Mouse (Mus musculus): ENCODE results near the gene Mgat4b. TPM values are rescaled to one million over a fixed set of nuclear protein-coding genes. Genes with fewer than 3 reads are reported as not detected.

The Mgat4b gene
- polyA plus RNA-seq, 1 experiment from 2014 or later: 24.2 TPM

GRCm38 (mm10) chr11:50243926-50244325 is 33.2 kb downstream of the Mgat4b start:
- Histone ChIP-seq H3K9ac (ENCODE audit: low read length) (no peak overlapping the region), H3K4me1 (replicated peaks; ENCODE audit: control insufficient read depth, insufficient read depth, low read length) (no peaks in the 10 kb centered on the region), H3K4me3 (ENCODE audit: low read depth, low read length) (no peak overlapping the region), H3K36me3 (ENCODE audit: control insufficient read depth, insufficient read depth, low read length) (no peaks in the 10 kb centered on the region), H3K9me3 (ENCODE audit: control insufficient read depth, low read length) (no peaks in the 10 kb centered on the region), H3K27me3 (ENCODE audit: control insufficient read depth, insufficient read depth, low read length) (0 out of 2 replicates have a peak, but pooled peaks cover 2% of the 10 kb centered on the region), H3K27ac (ENCODE audit: low read depth, low read length) (no peak overlapping the region), H3K4me2 (ENCODE audit: low read depth, low read length, severe bottlenecking) (no peak overlapping the region)
- ATAC-seq (replicated peaks; ENCODE audit: low FRiP score) (no peak), DNase-seq (ENCODE audit: low spot score) (no peak)
- WGBS: 85% methylated on average over 6 of the region's 6 CpGs

- 73% methylated on average over 5 of the region's 5 CpGs for WGBS
These were observed 34.6 kb downstream of the Mgat4b start for GRCm38 (mm10) chr11:50245269-50245668.

GRCm38 (mm10) chr11:50248473-50249171 is 37.9 kb downstream of the Mgat4b start:
- no peak for ATAC-seq (replicated peaks; ENCODE audit: low FRiP score)
- 81% methylated on average over 7 of the region's 7 CpGs for WGBS

More at GRCm38 (mm10) chr11:50245269-50245668, 34.6 kb downstream of the Mgat4b start:
- H3K36me3 ChIP-seq (ENCODE audit: control insufficient read depth, insufficient read depth, low read length): no peaks in the 10 kb centered on the region
- no peaks in the 10 kb centered on the region for H3K9me3 ChIP-seq (ENCODE audit: control insufficient read depth, low read length)
- ATAC-seq (replicated peaks; ENCODE audit: low FRiP score) (no peak), DNase-seq (ENCODE audit: low spot score) (no peak)
- H3K4me3 ChIP-seq (ENCODE audit: low read depth, low read length): no peak overlapping the region
- no peak overlapping the region for H3K27ac ChIP-seq (ENCODE audit: low read depth, low read length)
- H3K9ac ChIP-seq (ENCODE audit: low read length): no peak overlapping the region
- H3K4me2 ChIP-seq (ENCODE audit: low read depth, low read length, severe bottlenecking): no peak overlapping the region
- H3K4me1 ChIP-seq (replicated peaks; ENCODE audit: control insufficient read depth, insufficient read depth, low read length): no peaks in the 10 kb centered on the region
- no peaks in the 10 kb centered on the region for H3K27me3 ChIP-seq (ENCODE audit: control insufficient read depth, insufficient read depth, low read length)

GRCm38 (mm10) chr11:50252166-50252565 is 41.5 kb downstream of the Mgat4b start:
- no peak for ATAC-seq (replicated peaks; ENCODE audit: low FRiP score)
- peaks cover 2% of the 10 kb centered on the region; the same call in 1 of the 2 replicates for H3K36me3 ChIP-seq (ENCODE audit: control insufficient read depth, insufficient read depth, low read length)
- no peaks in the 10 kb centered on the region for H3K27me3 ChIP-seq (ENCODE audit: control insufficient read depth, insufficient read depth, low read length)
- H3K9ac ChIP-seq (ENCODE audit: low read length): no peak overlapping the region
- 71% methylated on average over 3 of the region's 3 CpGs for WGBS
- no peak for DNase-seq (ENCODE audit: low spot score)
- no peak overlapping the region for H3K4me3 ChIP-seq (ENCODE audit: low read depth, low read length)
- H3K4me2 ChIP-seq (ENCODE audit: low read depth, low read length, severe bottlenecking): no peak overlapping the region
- no peaks in the 10 kb centered on the region for H3K4me1 ChIP-seq (replicated peaks; ENCODE audit: control insufficient read depth, insufficient read depth, low read length)
- H3K9me3 ChIP-seq (ENCODE audit: control insufficient read depth, low read length): no peaks in the 10 kb centered on the region
- no peak overlapping the region for H3K27ac ChIP-seq (ENCODE audit: low read depth, low read length)

More at GRCm38 (mm10) chr11:50248473-50249171, 37.9 kb downstream of the Mgat4b start:
- H3K36me3 ChIP-seq (ENCODE audit: control insufficient read depth, insufficient read depth, low read length): no peaks in the 10 kb centered on the region
- H3K4me3 ChIP-seq (ENCODE audit: low read depth, low read length): no peak overlapping the region
- no peak overlapping the region for H3K27ac ChIP-seq (ENCODE audit: low read depth, low read length)
- H3K4me1 ChIP-seq (replicated peaks; ENCODE audit: control insufficient read depth, insufficient read depth, low read length): no peaks in the 10 kb centered on the region
- no peaks in the 10 kb centered on the region for H3K9me3 ChIP-seq (ENCODE audit: control insufficient read depth, low read length)
- DNase-seq (ENCODE audit: low spot score): no peak
- H3K4me2 ChIP-seq (ENCODE audit: low read depth, low read length, severe bottlenecking): no peak overlapping the region
- no peaks in the 10 kb centered on the region for H3K27me3 ChIP-seq (ENCODE audit: control insufficient read depth, insufficient read depth, low read length)
- H3K9ac ChIP-seq (ENCODE audit: low read length): no peak overlapping the region

- no peaks in the 10 kb centered on the region for H3K9me3 ChIP-seq (ENCODE audit: control insufficient read depth, low read length)
- H3K4me1 ChIP-seq (replicated peaks; ENCODE audit: control insufficient read depth, insufficient read depth, low read length): no peaks in the 10 kb centered on the region
- ATAC-seq (replicated peaks; ENCODE audit: low FRiP score) (no peak), DNase-seq (ENCODE audit: low spot score) (no peak)
- H3K27ac ChIP-seq (ENCODE audit: low read depth, low read length): no peak overlapping the region
- peaks cover 6% of the 10 kb centered on the region; the same call in 1 of the 2 replicates for H3K36me3 ChIP-seq (ENCODE audit: control insufficient read depth, insufficient read depth, low read length)
- no peak overlapping the region for H3K9ac ChIP-seq (ENCODE audit: low read length)
- no peak overlapping the region for H3K4me3 ChIP-seq (ENCODE audit: low read depth, low read length)
- WGBS: 76% methylated on average over 11 of the region's 11 CpGs
- no peaks in the 10 kb centered on the region for H3K27me3 ChIP-seq (ENCODE audit: control insufficient read depth, insufficient read depth, low read length)
- no peak overlapping the region for H3K4me2 ChIP-seq (ENCODE audit: low read depth, low read length, severe bottlenecking)
These were observed 42.1 kb downstream of the Mgat4b start for GRCm38 (mm10) chr11:50252684-50253265.

- H3K4me3 ChIP-seq (ENCODE audit: low read depth, low read length): no peak overlapping the region
- peaks cover 7% of the 10 kb centered on the region; the same call in 1 of the 2 replicates for H3K36me3 ChIP-seq (ENCODE audit: control insufficient read depth, insufficient read depth, low read length)
- no peak overlapping the region for H3K9ac ChIP-seq (ENCODE audit: low read length)
- H3K4me1 ChIP-seq (replicated peaks; ENCODE audit: control insufficient read depth, insufficient read depth, low read length): no peaks in the 10 kb centered on the region
- H3K4me2 ChIP-seq (ENCODE audit: low read depth, low read length, severe bottlenecking): no peak overlapping the region
- H3K9me3 ChIP-seq (ENCODE audit: control insufficient read depth, low read length): no peaks in the 10 kb centered on the region
- H3K27ac ChIP-seq (ENCODE audit: low read depth, low read length): no peak overlapping the region
- ATAC-seq (replicated peaks; ENCODE audit: low FRiP score): no peak
- WGBS: 71% methylated on average over 1 of the region's 1 CpGs
- DNase-seq (ENCODE audit: low spot score): no peak
- no peaks in the 10 kb centered on the region for H3K27me3 ChIP-seq (ENCODE audit: control insufficient read depth, insufficient read depth, low read length)
These were observed 42.7 kb downstream of the Mgat4b start for GRCm38 (mm10) chr11:50253393-50253792.

- no peaks in the 10 kb centered on the region for H3K4me1 ChIP-seq (replicated peaks; ENCODE audit: control insufficient read depth, insufficient read depth, low read length)
- no peak overlapping the region for H3K4me3 ChIP-seq (ENCODE audit: low read depth, low read length)
- no peak overlapping the region for H3K27ac ChIP-seq (ENCODE audit: low read depth, low read length)
- WGBS: 82% methylated on average over 12 of the region's 12 CpGs
- no peak for ATAC-seq (replicated peaks; ENCODE audit: low FRiP score)
- H3K27me3 ChIP-seq (ENCODE audit: control insufficient read depth, insufficient read depth, low read length): no peaks in the 10 kb centered on the region
- peaks cover 10% of the 10 kb centered on the region; the same call in 1 of the 2 replicates for H3K36me3 ChIP-seq (ENCODE audit: control insufficient read depth, insufficient read depth, low read length)
- DNase-seq (ENCODE audit: low spot score): no peak
- H3K9ac ChIP-seq (ENCODE audit: low read length): no peak overlapping the region
- no peak overlapping the region for H3K4me2 ChIP-seq (ENCODE audit: low read depth, low read length, severe bottlenecking)
- no peaks in the 10 kb centered on the region for H3K9me3 ChIP-seq (ENCODE audit: control insufficient read depth, low read length)
These were observed 43.4 kb downstream of the Mgat4b start for GRCm38 (mm10) chr11:50254010-50254580.

- no peaks in the 10 kb centered on the region for H3K9me3 ChIP-seq (ENCODE audit: control insufficient read depth, low read length)
These were observed 45.9 kb downstream of the Mgat4b start for GRCm38 (mm10) chr11:50256615-50257014.

More at GRCm38 (mm10) chr11:50256615-50257014, 45.9 kb downstream of the Mgat4b start:
- peaks cover 10% of the 10 kb centered on the region; the same call in 1 of the 2 replicates for H3K36me3 ChIP-seq (ENCODE audit: control insufficient read depth, insufficient read depth, low read length)
- no peaks in the 10 kb centered on the region for H3K27me3 ChIP-seq (ENCODE audit: control insufficient read depth, insufficient read depth, low read length)
- H3K4me1 ChIP-seq (replicated peaks; ENCODE audit: control insufficient read depth, insufficient read depth, low read length): no peaks in the 10 kb centered on the region
- H3K4me2 ChIP-seq (ENCODE audit: low read depth, low read length, severe bottlenecking): no peak overlapping the region
- no peak overlapping the region for H3K9ac ChIP-seq (ENCODE audit: low read length)
- H3K4me3 ChIP-seq (ENCODE audit: low read depth, low read length): no peak overlapping the region
- no peak overlapping the region for H3K27ac ChIP-seq (ENCODE audit: low read depth, low read length)
- 89% methylated on average over 7 of the region's 7 CpGs for WGBS
- DNase-seq (ENCODE audit: low spot score): no peak
- no peak for ATAC-seq (replicated peaks; ENCODE audit: low FRiP score)

Measured in forebrain, embryonic 11.5 days (tissue).